Mouse (Mus musculus) E14TG2a.4 (cell line): Measurements from ENCODE around the gene Rasgef1b.

ENCODE experiments used
- CTCF ChIP-seq: conservative IDR thresholded peaks from 2 replicates; pipeline ENCODE4 v1.5.1; 2014; ENCODE audit warnings: low read length
- NANOG ChIP-seq: IDR thresholded peaks from 2 replicates; pipeline ENCODE4 v1.6.1; 2014; ENCODE audit warnings: borderline replicate concordance, low read length, mixed read lengths
- POU5F1 ChIP-seq: IDR thresholded peaks from 2 replicates; pipeline ENCODE4 v1.6.1; 2014; ENCODE audit warnings: low read length, borderline replicate concordance

GRCm38 (mm10) chr5:99748417-99748816, 19.6 kb upstream of the Rasgef1b start:
- TF ChIP-seq CTCF (no peak), POU5F1 (no peak), NANOG (no peak)
